Mouse (Mus musculus) retina, embryonic 14.5 days (tissue): Measurements from ENCODE around the gene Spty2d1.
A peak's percentile ranks its signal among the peaks of the same experiment; 100 is the strongest.
"Not testable (repeated sequence)": the region's sequence is repeated elsewhere in the genome, so short reads cannot be mapped to it uniquely, and the experiment has no call there.

Experiments
- DNase-seq: peaks from one replicate; pipeline ENCODE4 v3.0.0-alpha.2; 2015; ENCODE audit warnings: low spot score

Gene Spty2d1

GRCm38 (mm10) chr7:47008168-47008993 is at the start of gene Spty2d1:
Gene Spty2d1, minus strand, starts transcription at chr7:47008411.
- DNase-seq = peak; percentile 97

DNA sequence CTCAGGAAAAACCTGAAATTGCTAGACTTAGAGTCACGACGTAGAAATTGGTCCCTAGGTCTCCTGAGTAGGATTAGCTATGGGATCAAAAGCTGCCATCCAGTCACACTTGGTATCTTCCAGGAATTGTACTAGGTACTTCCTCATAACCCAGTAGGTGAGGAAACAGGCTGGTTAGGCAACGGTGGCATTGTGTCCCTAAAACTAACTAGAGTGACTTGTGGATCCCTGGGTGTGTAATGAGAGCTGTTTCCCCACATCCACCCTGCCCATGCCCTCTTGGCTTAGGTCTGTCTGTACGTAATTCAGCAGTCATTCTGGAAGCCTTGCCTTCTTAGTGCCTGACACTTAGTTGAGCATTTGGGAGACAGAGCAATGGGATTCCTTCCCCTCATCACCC is 48.1 kb upstream of the Spty2d1 start:
- DNase-seq = no peak

GRCm38 (mm10) chr7:47055744-47056143 is 47.5 kb upstream of the Spty2d1 start:
- DNase-seq = no peak

GRCm38 (mm10) chr7:47054666-47055065 is 46.5 kb upstream of the Spty2d1 start:
- DNase-seq = no peak

- DNase-seq = no peak
Measured at GRCm38 (mm10) chr7:47053287-47053686, 45.1 kb upstream of the Spty2d1 start.

GRCm38 (mm10) chr7:47052276-47052675 is 44.1 kb upstream of the Spty2d1 start:
- DNase-seq = no peak

GRCm38 (mm10) chr7:47051404-47052151 is 43.4 kb upstream of the Spty2d1 start:
- no peak for DNase-seq

- no peak for DNase-seq
Measured at GRCm38 (mm10) chr7:47050766-47051165, 42.6 kb upstream of the Spty2d1 start.

DNA sequence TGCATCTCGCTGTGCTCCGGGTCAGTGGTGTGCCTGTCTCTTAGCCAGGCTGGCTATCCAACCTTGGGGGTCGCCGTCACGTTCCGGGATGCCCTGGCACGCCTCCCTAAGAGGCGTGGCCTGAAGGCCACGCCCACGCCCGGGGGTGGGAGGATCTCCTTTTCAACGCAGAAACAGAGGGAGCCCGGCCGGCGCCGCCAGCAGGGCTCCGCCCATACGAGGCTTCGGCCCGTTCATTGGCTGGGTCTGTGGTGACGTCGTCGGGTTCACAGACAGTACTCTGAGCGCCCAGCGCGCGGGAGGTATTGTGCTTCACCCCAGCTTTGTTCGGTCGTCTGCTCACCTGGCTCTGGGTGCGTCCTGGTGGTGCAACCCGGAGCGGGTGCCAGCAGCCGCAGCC is 42.2 kb upstream of the Spty2d1 start, which contains the start of gene Tmem86a:
Gene Tmem86a (plus strand): TSS at position 236 of the 400 bp plus-strand sequence.
- peak; percentile 98 for DNase-seq

- DNase-seq = no peak
Measured at GRCm38 (mm10) chr7:47042823-47043490, 34.7 kb upstream of the Spty2d1 start.

DNA sequence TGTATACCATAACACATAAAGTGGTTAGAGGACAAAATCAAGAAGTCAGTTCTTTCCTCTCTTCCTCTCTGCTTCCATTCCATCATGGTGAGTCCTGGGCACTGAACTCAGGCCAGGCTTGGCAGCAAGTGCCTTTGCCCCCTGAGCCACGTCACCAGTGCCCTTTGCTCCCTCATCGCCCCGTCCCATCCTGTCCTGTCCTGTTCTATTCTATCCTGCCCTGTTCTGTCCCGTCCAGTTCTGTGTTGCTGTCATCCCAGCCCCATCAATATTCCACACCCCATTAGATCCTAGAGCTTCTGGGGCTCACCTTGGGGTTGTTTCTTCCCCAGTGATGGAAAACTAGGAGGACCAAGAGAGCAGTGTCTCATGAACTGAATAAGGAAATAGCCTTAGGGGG is 33.9 kb upstream of the Spty2d1 start:
- DNase-seq = no peak

DNA sequence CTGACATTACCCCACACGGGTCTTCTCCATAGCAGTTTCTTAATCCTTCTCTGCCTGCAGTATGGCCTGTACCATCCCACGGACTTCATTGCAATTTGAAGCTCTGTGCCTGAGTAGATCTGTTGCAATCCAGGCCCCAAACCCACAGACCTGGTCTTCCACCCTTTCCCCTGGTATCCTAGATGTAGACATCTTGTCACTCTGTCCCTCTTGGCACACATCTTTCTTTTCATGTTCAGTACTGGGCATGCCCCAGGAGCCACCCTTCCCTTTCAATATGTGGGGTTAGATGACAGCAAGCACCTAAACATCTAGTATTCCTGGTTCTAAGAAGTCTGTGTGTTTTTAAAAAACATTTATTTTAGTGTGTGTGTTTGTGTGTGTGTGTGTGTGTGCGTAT is 33.5 kb upstream of the Spty2d1 start:
- no peak for DNase-seq

GRCm38 (mm10) chr7:47035426-47035825 is 27.2 kb upstream of the Spty2d1 start:
- DNase-seq = no peak

GRCm38 (mm10) chr7:47034785-47035384 is 26.7 kb upstream of the Spty2d1 start:
- no peak for DNase-seq

DNA sequence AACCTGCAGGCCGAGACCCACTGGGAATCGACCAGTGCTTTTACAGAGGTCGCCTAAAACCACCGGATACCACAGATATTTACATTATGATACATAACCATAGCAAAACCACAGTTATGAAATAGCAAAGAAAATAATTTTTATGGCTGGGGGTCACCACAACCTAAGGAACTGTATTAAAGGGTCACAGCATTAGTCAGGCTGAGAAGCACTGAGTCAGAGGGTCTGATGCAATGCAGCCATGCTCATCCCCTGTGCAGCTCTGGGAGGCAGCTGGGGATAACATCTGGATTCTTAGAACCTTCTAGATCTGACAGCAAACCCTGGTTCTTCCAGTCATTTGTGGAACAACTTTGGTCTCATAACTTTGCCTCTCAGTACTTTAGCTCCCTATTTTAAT is 23.2 kb upstream of the Spty2d1 start:
- DNase-seq = no peak

DNA sequence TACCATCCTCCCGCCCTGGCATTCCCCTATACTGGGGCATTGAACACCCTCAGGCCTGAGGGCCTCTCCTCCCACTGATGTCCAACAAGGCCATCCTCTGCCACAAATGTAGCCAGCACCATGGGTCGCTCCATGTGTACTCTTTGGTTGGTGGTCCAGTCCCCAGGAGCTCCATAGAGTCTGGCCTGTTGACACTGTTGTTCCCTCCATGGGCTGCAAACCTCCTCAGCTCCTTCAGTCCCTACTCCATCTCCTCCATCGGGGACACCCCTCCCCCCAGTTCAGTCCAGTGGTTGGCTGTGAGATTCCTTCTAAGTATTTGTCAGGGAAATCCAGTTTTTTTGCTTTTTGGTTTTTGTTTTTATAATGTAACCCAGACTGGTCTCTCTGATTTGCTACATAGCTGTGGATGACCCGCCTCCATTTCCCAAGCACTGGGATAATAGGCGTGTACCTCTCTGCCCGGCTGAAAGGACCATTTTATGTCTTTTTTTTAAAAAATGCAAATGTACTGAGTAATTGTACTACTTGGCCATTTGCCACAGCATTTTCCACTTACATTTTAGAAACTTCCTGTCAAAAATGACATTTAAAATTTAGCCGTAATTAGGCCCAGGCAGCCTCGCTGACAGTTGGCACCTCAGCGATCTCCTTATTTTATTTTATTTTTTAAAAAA is 22.4 kb upstream of the Spty2d1 start:
- no peak for DNase-seq

DNA sequence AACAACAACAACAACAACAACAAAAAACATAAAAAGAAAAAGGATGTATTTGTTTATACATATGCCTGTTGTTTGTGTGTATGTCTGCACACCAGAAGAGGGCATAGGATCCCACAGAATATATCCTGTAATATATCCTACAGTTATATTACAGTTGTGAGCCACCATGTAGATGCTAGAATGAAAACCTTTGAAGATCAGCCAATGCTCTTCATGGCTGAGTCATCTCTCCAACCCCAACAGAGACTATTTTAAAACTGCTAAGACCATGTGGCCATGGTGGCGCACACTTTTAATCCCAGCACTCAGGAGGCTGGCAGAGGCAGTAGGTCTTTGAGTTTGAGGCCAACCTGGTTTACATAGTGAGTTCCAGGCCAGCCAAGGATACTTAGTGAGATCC is 19.3 kb upstream of the Spty2d1 start:
- no peak for DNase-seq

- not testable (repeated sequence) for DNase-seq
Measured at GRCm38 (mm10) chr7:47026899-47027298, 18.7 kb upstream of the Spty2d1 start.

GRCm38 (mm10) chr7:47025429-47025828 is 17.2 kb upstream of the Spty2d1 start:
- DNase-seq = no peak

- no peak for DNase-seq
Measured at GRCm38 (mm10) chr7:47024454-47024853, 16.2 kb upstream of the Spty2d1 start.

- DNase-seq = peak; percentile 86
Measured at GRCm38 (mm10) chr7:47023530-47023929, 15.3 kb upstream of the Spty2d1 start.

DNA sequence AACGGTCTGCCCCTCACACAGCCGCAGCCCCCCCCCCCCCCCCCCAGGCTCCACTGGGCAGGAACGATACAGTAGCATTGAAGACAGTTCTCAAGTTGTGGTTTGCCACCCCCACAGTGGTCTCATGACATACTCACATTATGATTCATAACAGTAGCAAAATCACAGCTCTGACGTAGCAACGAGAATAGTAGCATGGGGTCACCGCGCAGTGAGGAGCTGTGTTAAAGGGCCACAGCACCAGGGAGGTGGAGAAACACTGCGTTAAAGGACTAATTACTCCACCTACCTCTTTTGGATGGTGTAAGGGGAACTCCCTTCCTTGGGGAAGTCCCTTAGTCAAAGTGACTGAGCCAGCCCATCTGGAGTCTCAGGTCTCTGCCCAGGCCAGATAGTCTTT is 14.3 kb upstream of the Spty2d1 start:
- no peak for DNase-seq
